Mouse (Mus musculus): ENCODE results near the gene Col27a1. TPM values are rescaled to one million over a fixed set of nuclear protein-coding genes. Genes with fewer than 3 reads are reported as not detected.

Col27a1 gene
- polyA plus RNA-seq, 1 experiment from 2014 or later = 25.8 TPM

- no peak within 1 kb of the TSS for H3K4me3 ChIP-seq (ENCODE audit: low read depth, low read length)
- no peaks in the 10 kb centered on the region for H3K9me3 ChIP-seq (ENCODE audit: low read depth, low read length)
- H3K9ac ChIP-seq = no peak within 1 kb of the TSS
- H3K4me2 ChIP-seq = no peak within 1 kb of the TSS
- no peak; the same call in 1 of the 2 replicates for ATAC-seq (ENCODE audit: insufficient read depth)
- TF ChIP-seq CTCF (IDR thresholded peaks at IDR 0.05; ENCODE audit: low read depth) = no peak
- no peak for DNase-seq
- H3K27ac ChIP-seq (ENCODE audit: low read depth) = no peak within 1 kb of the TSS
- no peaks in the 10 kb centered on the region for H3K36me3 ChIP-seq (ENCODE audit: insufficient read depth)
- 81% methylated on average over 8 of the region's 8 CpGs for WGBS
- H3K27me3 ChIP-seq (ENCODE audit: insufficient read depth, low read length) = no peaks in the 10 kb centered on the region
- no peaks in the 10 kb centered on the region for H3K4me1 ChIP-seq (ENCODE audit: insufficient read depth)
Observed at GRCm38 (mm10) chr4:63344295-63344694, 130.5 kb downstream of the Col27a1 start, which contains the start of gene Orm1. TSS of gene Orm1 (plus strand) at chr4:63344560.

- no peak overlapping the region for H3K27ac ChIP-seq (ENCODE audit: low read depth)
- no peak for TF ChIP-seq CTCF (IDR thresholded peaks at IDR 0.05; ENCODE audit: low read depth)
Observed at GRCm38 (mm10) chr4:63345261-63345660, 131.5 kb downstream of the Col27a1 start.

GRCm38 (mm10) chr4:63346659-63347058 lies 132.9 kb downstream of the Col27a1 start:
- H3K27ac ChIP-seq (ENCODE audit: low read depth) = no peak overlapping the region
- no peak overlapping the region for H3K9ac ChIP-seq
- no peaks in the 10 kb centered on the region for H3K27me3 ChIP-seq (ENCODE audit: insufficient read depth, low read length)
- ATAC-seq (ENCODE audit: insufficient read depth) = no peak
- H3K9me3 ChIP-seq (ENCODE audit: low read depth, low read length) = no peaks in the 10 kb centered on the region
- 77% methylated on average over 4 of the region's 4 CpGs for WGBS
- H3K4me2 ChIP-seq = no peak overlapping the region
- H3K4me1 ChIP-seq (ENCODE audit: insufficient read depth) = no peaks in the 10 kb centered on the region
- no peak overlapping the region for H3K4me3 ChIP-seq (ENCODE audit: low read depth, low read length)
- no peaks in the 10 kb centered on the region for H3K36me3 ChIP-seq (ENCODE audit: insufficient read depth)
- TF ChIP-seq CTCF (IDR thresholded peaks at IDR 0.05; ENCODE audit: low read depth) = no peak
- no peak for DNase-seq

More at GRCm38 (mm10) chr4:63345261-63345660, 131.5 kb downstream of the Col27a1 start:
- no peak overlapping the region for H3K4me2 ChIP-seq
- no peak overlapping the region for H3K4me3 ChIP-seq (ENCODE audit: low read depth, low read length)
- no peaks in the 10 kb centered on the region for H3K9me3 ChIP-seq (ENCODE audit: low read depth, low read length)
- ATAC-seq (ENCODE audit: insufficient read depth) = no peak
- H3K4me1 ChIP-seq (ENCODE audit: insufficient read depth) = no peaks in the 10 kb centered on the region
- no peak overlapping the region for H3K9ac ChIP-seq
- no peaks in the 10 kb centered on the region for H3K36me3 ChIP-seq (ENCODE audit: insufficient read depth)
- DNase-seq = no peak
- H3K27me3 ChIP-seq (ENCODE audit: insufficient read depth, low read length) = no peaks in the 10 kb centered on the region

- ATAC-seq (ENCODE audit: insufficient read depth) (no peak), DNase-seq (no peak)
- Histone ChIP-seq H3K4me2 (no peak overlapping the region), H3K9ac (no peak overlapping the region), H3K4me3 (ENCODE audit: low read depth, low read length) (no peak overlapping the region), H3K9me3 (ENCODE audit: low read depth, low read length) (no peaks in the 10 kb centered on the region), H3K36me3 (ENCODE audit: insufficient read depth) (no peaks in the 10 kb centered on the region), H3K27ac (ENCODE audit: low read depth) (no peak overlapping the region), H3K4me1 (ENCODE audit: insufficient read depth) (no peaks in the 10 kb centered on the region), H3K27me3 (ENCODE audit: insufficient read depth, low read length) (no peaks in the 10 kb centered on the region)
- 69% methylated on average over 6 of the region's 6 CpGs for WGBS
- no peak for TF ChIP-seq CTCF (IDR thresholded peaks at IDR 0.05; ENCODE audit: low read depth)
Observed at GRCm38 (mm10) chr4:63348524-63348923, 134.7 kb downstream of the Col27a1 start.

GRCm38 (mm10) chr4:63355877-63356665 lies 142.3 kb downstream of the Col27a1 start, which contains the start of gene Orm3:
TSS of gene Orm3 (plus strand) at chr4:63356162.
- Histone ChIP-seq H3K9ac (no peak within 1 kb of the TSS), H3K4me1 (ENCODE audit: insufficient read depth) (no peaks in the 10 kb centered on the region), H3K36me3 (ENCODE audit: insufficient read depth) (no peaks in the 10 kb centered on the region), H3K4me3 (ENCODE audit: low read depth, low read length) (no peak within 1 kb of the TSS), H3K27me3 (ENCODE audit: insufficient read depth, low read length) (no peaks in the 10 kb centered on the region), H3K27ac (ENCODE audit: low read depth) (no peak within 1 kb of the TSS), H3K4me2 (no peak within 1 kb of the TSS), H3K9me3 (ENCODE audit: low read depth, low read length) (no peaks in the 10 kb centered on the region)
- 68% methylated on average over 4 of the region's 4 CpGs for WGBS
- ATAC-seq (ENCODE audit: insufficient read depth) = no peak
- TF ChIP-seq CTCF (IDR thresholded peaks at IDR 0.05; ENCODE audit: low read depth) = no peak
- DNase-seq = peak; percentile 10

- Histone ChIP-seq H3K27ac (ENCODE audit: low read depth) (no peak overlapping the region), H3K36me3 (ENCODE audit: insufficient read depth) (no peaks in the 10 kb centered on the region), H3K4me3 (ENCODE audit: low read depth, low read length) (no peak overlapping the region), H3K27me3 (ENCODE audit: insufficient read depth, low read length) (no peaks in the 10 kb centered on the region), H3K4me1 (ENCODE audit: insufficient read depth) (no peaks in the 10 kb centered on the region), H3K9me3 (ENCODE audit: low read depth, low read length) (no peaks in the 10 kb centered on the region), H3K4me2 (no peak overlapping the region), H3K9ac (no peak overlapping the region)
- ATAC-seq (ENCODE audit: insufficient read depth) = no peak
- 58% methylated on average over 2 of the region's 2 CpGs for WGBS
- TF ChIP-seq CTCF (IDR thresholded peaks at IDR 0.05; ENCODE audit: low read depth) = no peak
- DNase-seq = no peak
Observed at GRCm38 (mm10) chr4:63356981-63357570, 143.3 kb downstream of the Col27a1 start.

GRCm38 (mm10) chr4:63359861-63360260 lies 146.1 kb downstream of the Col27a1 start:
- no peaks in the 10 kb centered on the region for H3K4me1 ChIP-seq (ENCODE audit: insufficient read depth)
- H3K9ac ChIP-seq = no peak overlapping the region
- ATAC-seq (ENCODE audit: insufficient read depth) (no peak), DNase-seq (no peak)
- H3K27ac ChIP-seq (ENCODE audit: low read depth) = no peak overlapping the region
- H3K27me3 ChIP-seq (ENCODE audit: insufficient read depth, low read length) = no peaks in the 10 kb centered on the region
- TF ChIP-seq CTCF (IDR thresholded peaks at IDR 0.05; ENCODE audit: low read depth) = no peak
- 75% methylated on average over 6 of the region's 6 CpGs for WGBS
- no peaks in the 10 kb centered on the region for H3K36me3 ChIP-seq (ENCODE audit: insufficient read depth)
- H3K4me2 ChIP-seq = no peak overlapping the region
- H3K9me3 ChIP-seq (ENCODE audit: low read depth, low read length) = no peaks in the 10 kb centered on the region
- no peak overlapping the region for H3K4me3 ChIP-seq (ENCODE audit: low read depth, low read length)
